Mouse (Mus musculus): ENCODE data around the gene Usp30. TPM values are rescaled to one million over a fixed set of nuclear protein-coding genes. Genes with fewer than 3 reads are reported as not detected.

The Usp30 gene
- total RNA-seq, 4 experiments from 2014 or later = 9.6 to 13.2 (median 12.0) TPM

DNA sequence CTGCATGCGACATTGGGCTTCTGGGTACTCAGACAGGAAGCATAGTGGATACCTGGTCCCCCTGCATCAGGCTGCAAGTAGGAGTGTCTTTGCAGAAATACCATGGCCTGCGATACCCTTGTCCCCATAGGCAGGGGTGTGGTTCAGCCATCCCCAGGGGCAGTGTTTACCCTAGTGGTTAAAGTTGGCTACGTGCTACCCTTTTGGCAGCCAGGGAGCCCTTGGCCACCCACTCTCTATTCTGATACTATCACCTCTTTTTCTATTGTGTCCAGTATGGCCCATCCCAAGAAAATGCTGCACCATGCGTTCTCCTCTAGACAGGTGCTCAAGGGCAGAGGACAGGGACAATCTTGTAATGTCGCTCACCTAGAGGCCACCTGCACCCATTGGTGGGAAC is 89.5 kb downstream of the Usp30 start:
- no peak for DNase-seq (ENCODE audit: low spot score)

- no peak for DNase-seq (ENCODE audit: low spot score)
Measured at GRCm38 (mm10) chr5:114155168-114155933, 90.1 kb downstream of the Usp30 start.

GRCm38 (mm10) chr5:114157236-114157635 is 92.0 kb downstream of the Usp30 start:
- no peak for DNase-seq (ENCODE audit: low spot score)

DNA sequence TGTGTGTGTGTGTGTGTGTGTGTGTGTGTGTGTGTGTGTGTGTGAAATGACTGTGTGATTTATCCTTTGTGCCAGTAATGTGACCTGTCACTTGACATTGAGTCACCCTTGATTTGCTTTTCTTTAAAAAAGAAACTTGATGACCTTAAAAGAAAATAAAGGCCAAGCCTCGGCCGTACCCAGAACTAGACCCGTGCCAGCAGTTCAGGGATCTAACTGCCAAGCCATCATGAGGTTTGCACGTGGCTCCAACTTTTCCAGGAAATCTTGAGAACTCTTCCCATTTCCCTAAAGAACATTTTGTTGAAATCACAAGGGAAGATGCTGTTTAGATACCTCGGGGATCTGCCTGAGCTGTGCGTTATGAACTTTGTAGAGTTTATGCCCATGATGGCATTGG is 96.2 kb downstream of the Usp30 start:
- DNase-seq (ENCODE audit: low spot score) = no peak

DNA sequence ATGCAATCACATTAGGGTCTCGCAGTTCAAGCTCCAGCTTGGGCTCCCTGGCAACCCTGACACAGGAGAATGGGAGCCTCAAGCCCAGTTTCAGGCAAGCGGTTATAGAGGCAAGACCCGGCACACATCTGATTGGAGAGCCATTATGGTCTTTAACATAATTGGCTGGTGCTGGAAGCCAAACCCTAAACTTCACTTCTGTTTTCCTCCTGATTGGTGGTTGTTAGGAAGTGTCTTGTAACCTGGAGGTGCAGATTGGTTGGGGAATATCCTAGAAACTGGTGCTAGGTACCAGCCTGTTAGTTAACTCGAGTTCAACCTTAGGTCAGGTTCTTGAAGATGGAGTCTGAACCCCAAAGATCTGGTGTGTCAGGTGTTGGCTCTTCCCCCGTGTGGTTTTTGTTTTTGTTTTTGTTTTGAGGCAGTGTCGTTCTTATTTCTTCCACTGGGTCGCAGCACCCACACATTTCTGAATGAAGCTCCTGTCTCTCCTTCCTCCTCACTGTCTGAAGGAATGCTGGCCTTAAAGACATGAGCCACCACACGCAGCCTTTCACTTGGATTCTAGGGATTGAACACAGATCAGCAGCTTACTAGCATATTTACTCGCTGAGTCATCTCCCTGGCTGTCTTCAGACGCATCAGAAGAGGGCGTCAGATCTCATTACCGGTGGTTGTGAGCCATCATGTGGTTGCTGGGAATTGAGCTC is 97.0 kb downstream of the Usp30 start:
- no peak for DNase-seq (ENCODE audit: low spot score)

DNA sequence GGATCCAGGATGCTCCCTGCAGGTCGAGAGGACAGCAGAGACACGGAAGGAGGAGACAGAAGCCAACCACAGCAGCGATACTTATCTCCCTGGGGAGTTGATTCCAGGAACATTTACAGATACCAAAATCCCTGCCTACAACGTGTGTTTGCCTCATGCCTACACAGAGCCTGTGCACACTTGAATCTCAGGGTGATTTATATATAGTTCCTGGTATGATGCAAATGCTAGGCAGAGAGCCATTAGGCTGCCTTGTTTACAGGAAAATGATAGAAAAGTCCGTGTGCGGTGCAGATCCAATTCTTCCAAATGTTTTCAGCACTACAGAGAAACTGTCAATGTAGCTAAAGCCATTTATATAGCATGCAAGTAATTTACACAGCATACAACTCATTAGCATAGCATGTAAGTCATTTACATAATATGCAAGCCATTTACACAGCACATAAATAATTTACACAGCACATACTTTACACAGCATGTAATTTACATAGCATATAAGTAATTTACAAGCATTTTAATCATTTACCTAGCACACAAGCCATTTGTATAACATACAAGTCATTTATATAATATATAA is 97.9 kb downstream of the Usp30 start:
- DNase-seq (ENCODE audit: low spot score) = no peak

- DNase-seq (ENCODE audit: low spot score) = no peak
Measured at GRCm38 (mm10) chr5:114170345-114170744, 105.1 kb downstream of the Usp30 start.

- no peak for DNase-seq (ENCODE audit: low spot score)
Measured at GRCm38 (mm10) chr5:114172936-114173335, 107.7 kb downstream of the Usp30 start.

DNA sequence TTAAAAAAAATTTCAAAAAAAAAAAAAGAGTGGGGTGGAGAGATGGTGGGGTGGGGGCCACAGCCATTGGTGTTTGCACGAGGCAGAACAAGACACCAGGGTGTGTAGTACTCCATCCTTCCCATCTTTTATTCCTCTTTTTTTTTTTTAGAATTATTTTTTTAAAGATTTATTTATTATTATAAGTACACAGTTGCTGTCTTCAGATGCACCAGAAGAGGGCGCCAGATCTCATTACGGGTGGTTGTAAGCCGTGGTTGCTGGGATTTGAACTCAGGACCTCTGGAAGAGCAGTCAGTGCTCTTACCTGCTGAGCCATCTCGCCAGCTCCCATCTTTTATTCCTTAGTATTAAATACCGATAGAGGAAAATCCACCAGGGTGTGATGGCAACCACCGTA is 108.2 kb downstream of the Usp30 start:
- no peak for DNase-seq (ENCODE audit: low spot score)

GRCm38 (mm10) chr5:114173877-114174581 is 108.8 kb downstream of the Usp30 start:
- DNase-seq (ENCODE audit: low spot score) = no peak

Other genes with a start within 250 kb of the Usp30 start
- gene Selplg, start 232.8 kb upstream of the Usp30 start, total RNA-seq (2022) = 10 to 100 TPM in 1 of 4 experiments, 1 to 10 TPM in 3; 1.8 to 10.3 (median 2.6) TPM
- 10 to 100 TPM; 21.9 to 30.3 (median 23.7) TPM for gene Coro1c, start 156.7 kb upstream of the Usp30 start, total RNA-seq (2022)
- 10 to 100 TPM; 12.3 to 16.8 (median 13.4) TPM for gene Ssh1, start 71.6 kb upstream of the Usp30 start, total RNA-seq (2022)
- gene Dao, start 61.8 kb upstream of the Usp30 start, total RNA-seq (2022) = not detected
- gene Svop, start 26.1 kb downstream of the Usp30 start, total RNA-seq (2022) = not detected
- 1 to 10 TPM in 2 of 4 experiments, under 1 TPM in 2; 0.83 to 1.8 (median 0.97) TPM for gene Alkbh2, start 62.8 kb downstream of the Usp30 start, total RNA-seq (2022)
- 10 to 100 TPM; 21.5 to 30.1 (median 24.2) TPM for gene Ung, start 64.9 kb downstream of the Usp30 start, total RNA-seq (2022)
- 100 to 1,000 TPM; 231 to 252 (median 245) TPM for gene Acacb, start 81.1 kb downstream of the Usp30 start, total RNA-seq (2022)
- gene Foxn4, start 208.3 kb downstream of the Usp30 start, total RNA-seq (2022) = not detected
- gene Myo1h, start 223.7 kb downstream of the Usp30 start, total RNA-seq (2022) = under 1 TPM; 0.19 to 0.31 (median 0.22) TPM